In the genomic region with DNA sequence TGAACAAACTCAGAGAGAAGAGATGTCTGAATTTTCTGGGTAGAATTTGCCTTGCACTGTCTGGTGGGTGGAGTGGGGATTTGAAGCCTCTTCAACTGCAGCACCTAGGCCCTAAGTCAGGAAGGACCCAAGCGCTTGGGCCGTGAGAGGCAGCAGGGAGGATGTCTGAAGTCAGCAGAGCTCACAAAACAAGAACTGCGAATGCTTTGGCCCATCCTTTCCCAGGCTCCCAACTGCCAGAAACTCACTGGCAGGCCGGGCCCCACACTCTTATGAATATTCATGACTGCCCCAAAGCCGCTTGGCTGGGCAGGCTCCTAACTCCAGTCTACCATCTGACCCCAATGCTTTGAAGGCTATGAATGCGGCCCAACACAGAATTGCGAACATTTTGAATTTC, we compare ENCODE assay signal across 11 mouse cellular contexts.
DNase-seq lines count a peak whose midpoint lies in the region; ATAC-seq lines count a peak whose summit lies in the region.
"Had no signal": no experiment of that assay in that cellular context is flagged by ENCODE, and none has a peak within 500 bp of the region (broad histone marks: within the 10 kb centered on the region; RNA-seq: fewer than 3 reads in every experiment).

No protein-coding gene starts in this region.

- ATAC-seq in embryonic facial prominence, embryonic 14.5 days (ENCODE audit: low read depth), result no peak
- ATAC-seq in hindbrain, embryonic 15.5 days (ENCODE audit: low FRiP score, low read depth), result peak; percentile 69; the same call in 1 of the 2 replicates
- peak; percentile 75; the same call in 1 of the 2 replicates for ATAC-seq in neural tube, embryonic 12.5 days (ENCODE audit: low FRiP score, low read depth)
- ATAC-seq: liver, embryonic 12.5 days had no signal

- H3K4me1 ChIP-seq in embryonic facial prominence, embryonic 14.5 days (ENCODE audit: control insufficient read depth, insufficient read depth, low read length), result 0 out of 2 replicates have a peak, but pooled peaks cover 5% of the 10 kb centered on the region
- H3K4me1 ChIP-seq in hindbrain, embryonic 15.5 days (replicated peaks), result peaks cover 6% of the 10 kb centered on the region; the same call in 1 of the 2 replicates
- no peaks in the 10 kb centered on the region for H3K4me1 ChIP-seq in neural tube, embryonic 12.5 days
- H3K4me1 ChIP-seq: liver, embryonic 12.5 days had no signal

- 50% methylated on average over 7 of the region's 7 CpGs for WGBS in embryonic facial prominence, embryonic 14.5 days
- WGBS in hindbrain, embryonic 15.5 days, result 16% methylated on average over 7 of the region's 7 CpGs
- WGBS in neural tube, embryonic 12.5 days, result 24% methylated on average over 7 of the region's 7 CpGs

- no peak overlapping the region for H3K27ac ChIP-seq in embryonic facial prominence, embryonic 14.5 days (replicated peaks; ENCODE audit: low read depth, low read length)
- no peak overlapping the region for H3K27ac ChIP-seq in hindbrain, embryonic 15.5 days (replicated peaks)
- no peak overlapping the region for H3K27ac ChIP-seq in neural tube, embryonic 12.5 days
- H3K27ac ChIP-seq: liver, embryonic 12.5 days had no signal

- H3K36me3 ChIP-seq in embryonic facial prominence, embryonic 14.5 days (ENCODE audit: control insufficient read depth, insufficient read depth, low read length), result no peaks in the 10 kb centered on the region
- H3K36me3 ChIP-seq in hindbrain, embryonic 15.5 days, result no peaks in the 10 kb centered on the region
- no peaks in the 10 kb centered on the region for H3K36me3 ChIP-seq in neural tube, embryonic 12.5 days
- H3K36me3 ChIP-seq: liver, embryonic 12.5 days had no signal

- H3K4me2 ChIP-seq in embryonic facial prominence, embryonic 14.5 days (ENCODE audit: low read depth, low read length), result no peak overlapping the region
- no peak overlapping the region for H3K4me2 ChIP-seq in hindbrain, embryonic 15.5 days
- H3K4me2 ChIP-seq in neural tube, embryonic 12.5 days (replicated peaks), result no peak overlapping the region
- H3K4me2 ChIP-seq: liver, embryonic 12.5 days had no signal

- no peaks in the 10 kb centered on the region for H3K9me3 ChIP-seq in embryonic facial prominence, embryonic 14.5 days (ENCODE audit: control insufficient read depth, low read length)
- no peaks in the 10 kb centered on the region for H3K9me3 ChIP-seq in hindbrain, embryonic 15.5 days
- H3K9me3 ChIP-seq in neural tube, embryonic 12.5 days, result no peaks in the 10 kb centered on the region
- H3K9me3 ChIP-seq: liver, embryonic 12.5 days; megakaryocyte, embryonic 14.5 days had no signal

- no peak overlapping the region for H3K9ac ChIP-seq in embryonic facial prominence, embryonic 14.5 days (ENCODE audit: low read depth, low read length)
- H3K9ac ChIP-seq in hindbrain, embryonic 15.5 days, result no peak overlapping the region
- no peak overlapping the region for H3K9ac ChIP-seq in neural tube, embryonic 12.5 days
- H3K9ac ChIP-seq: liver, embryonic 12.5 days had no signal

- no peak overlapping the region for H3K4me3 ChIP-seq in embryonic facial prominence, embryonic 14.5 days (ENCODE audit: low read depth, low read length)
- H3K4me3 ChIP-seq in hindbrain, embryonic 15.5 days, result no peak overlapping the region
- no peak overlapping the region for H3K4me3 ChIP-seq in neural tube, embryonic 12.5 days
- H3K4me3 ChIP-seq: liver, embryonic 12.5 days; megakaryocyte, embryonic 14.5 days had no signal

- DNase-seq in layer of hippocampus, postnatal 10 days (ENCODE audit: low spot score in 2 of 2), result peak; percentile 42 to 57
- DNase-seq in layer of hippocampus, postnatal 36 days, result no peak
- peak; percentile 7 for DNase-seq in embryonic facial prominence, embryonic 14.5 days (ENCODE audit: low spot score)
- no peak for DNase-seq in spleen, postnatal 14 days (ENCODE audit: low spot score in 2 of 2)
- DNase-seq in ovary, postnatal 10 days (ENCODE audit: low spot score), result no peak
- DNase-seq in gastrocnemius, postnatal 25 days, result no peak
- DNase-seq: adrenal gland, adult 2 months had no signal

- no peaks in the 10 kb centered on the region for H3K27me3 ChIP-seq in embryonic facial prominence, embryonic 14.5 days (replicated peaks; ENCODE audit: control insufficient read depth, insufficient read depth, low read length)
- H3K27me3 ChIP-seq in hindbrain, embryonic 15.5 days, result no peaks in the 10 kb centered on the region
- no peaks in the 10 kb centered on the region for H3K27me3 ChIP-seq in neural tube, embryonic 12.5 days (replicated peaks)
- H3K27me3 ChIP-seq: megakaryocyte, embryonic 14.5 days had no signal

Comparison
In these comparisons a context has a peak if more than half of its experiments do, and no peak if none do; other contexts are left out.
1. DNase-seq: peak in layer of hippocampus, postnatal 10 days (2 of 2) and embryonic facial prominence, embryonic 14.5 days (single experiment); none in layer of hippocampus, postnatal 36 days (0 of 2), spleen, postnatal 14 days (0 of 2), ovary, postnatal 10 days (single experiment) and gastrocnemius, postnatal 25 days (single experiment).